Mouse (Mus musculus) fibroblast of lung, adult 2 months (primary cell): ENCODE measurements around the gene Wsb1.
"Not testable (repeated sequence)": the region's sequence is repeated elsewhere in the genome, so short reads cannot be mapped to it uniquely, and the experiment has no call there.

ENCODE experiments used
- DNase-seq: peaks from one replicate; pipeline ENCODE4 v3.0.0-alpha.2; 2011; ENCODE audit warnings: low read depth

The Wsb1 gene

GRCm38 (mm10) chr11:79264376-79264775 is 9.9 kb upstream of the Wsb1 start:
- no peak for DNase-seq

GRCm38 (mm10) chr11:79260126-79260525 is 5.7 kb upstream of the Wsb1 start:
- DNase-seq: not testable (repeated sequence)

DNA sequence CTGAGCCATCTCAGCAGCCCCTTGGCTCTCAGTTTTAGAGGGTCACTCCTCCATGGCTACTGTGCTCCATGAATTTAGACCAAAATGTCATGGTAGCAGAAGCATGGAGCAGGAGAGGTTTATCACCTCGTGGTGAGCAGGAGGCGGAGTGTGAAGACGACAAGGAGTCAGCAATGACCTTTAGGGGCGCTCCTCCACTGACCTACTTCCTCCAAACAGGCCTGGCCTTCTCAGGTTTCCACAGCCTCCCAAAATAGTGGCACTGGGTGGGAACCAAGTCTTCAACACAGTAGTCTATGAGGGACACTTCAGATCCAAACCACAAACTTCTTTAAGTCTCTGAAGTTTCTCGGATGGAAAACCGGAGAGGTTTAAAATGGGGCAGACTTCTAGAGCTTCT is 4.3 kb upstream of the Wsb1 start:
- DNase-seq: no peak

DNA sequence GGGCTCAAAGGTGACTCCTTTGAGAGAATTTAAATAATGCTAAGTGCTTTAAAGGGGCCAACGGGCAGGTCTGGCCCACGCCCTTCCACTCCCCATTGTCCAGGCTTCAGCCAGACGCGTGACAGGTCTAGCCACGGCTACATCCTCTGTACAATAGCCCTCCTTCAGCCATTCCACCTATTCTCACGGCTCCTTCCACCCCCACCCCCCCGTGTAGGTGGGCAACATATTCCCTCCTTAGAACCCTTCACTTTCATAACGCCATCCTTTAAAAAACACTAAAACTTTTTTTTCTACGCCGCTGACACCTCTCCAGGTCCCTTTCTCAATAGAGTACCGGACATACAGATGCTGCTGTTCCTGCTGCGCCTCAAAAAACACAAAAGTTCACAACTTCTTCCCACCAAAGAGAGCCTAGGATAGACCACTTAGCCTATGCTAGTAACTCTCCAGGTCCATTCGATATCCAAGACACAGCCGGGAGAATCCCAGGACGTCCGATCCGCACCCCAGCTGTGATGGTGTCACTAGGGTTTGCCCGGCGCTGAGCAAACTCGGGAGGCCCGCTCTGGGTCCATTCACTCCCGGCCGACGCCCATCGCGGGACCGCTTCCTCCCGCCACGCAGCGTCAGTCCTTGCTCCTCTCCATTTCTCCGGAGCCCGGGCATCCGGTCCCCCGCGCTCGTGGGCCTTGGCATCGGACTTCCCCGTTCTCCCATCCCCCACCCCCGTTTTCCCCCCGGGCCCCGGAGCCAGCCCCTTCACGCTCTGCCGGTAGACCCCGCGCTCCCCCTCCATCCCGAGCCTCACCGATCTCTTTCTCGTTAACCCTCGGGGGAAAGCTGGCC is 705 bp downstream of the Wsb1 start:
- DNase-seq: no peak

DNA sequence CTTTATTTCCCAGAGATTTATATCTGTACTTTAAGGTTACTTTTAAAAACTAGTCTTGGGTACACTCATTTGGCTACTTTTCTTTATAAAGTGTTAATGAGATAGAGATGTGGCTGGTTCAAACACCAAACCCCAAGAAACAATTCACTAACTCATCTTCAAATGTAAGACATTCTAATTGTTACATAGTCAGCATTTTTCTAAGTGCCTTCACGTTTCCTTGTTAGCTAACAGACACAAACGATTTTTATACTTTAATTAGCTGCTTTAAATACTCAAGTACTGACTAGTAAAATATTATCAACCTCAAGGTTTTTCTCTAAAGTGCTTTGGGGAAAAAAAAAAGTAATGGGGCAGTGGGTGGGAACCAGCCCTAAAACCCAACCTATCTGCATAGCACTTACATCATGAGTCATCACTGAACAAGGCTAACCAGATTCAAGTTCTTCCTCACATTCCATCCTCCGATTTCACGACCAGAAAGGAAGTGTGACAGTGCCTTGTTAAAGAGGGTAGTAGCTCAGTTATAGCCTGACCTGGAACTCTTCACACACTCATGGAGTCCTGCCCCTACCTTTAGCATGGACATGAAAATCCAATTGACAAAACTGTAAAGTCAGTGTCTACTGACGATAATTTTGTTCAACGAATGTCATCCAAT is 1.5 kb downstream of the Wsb1 start:
- DNase-seq: peak; percentile 42

GRCm38 (mm10) chr11:79239024-79239423 is 15.4 kb downstream of the Wsb1 start:
- DNase-seq: no peak

DNA sequence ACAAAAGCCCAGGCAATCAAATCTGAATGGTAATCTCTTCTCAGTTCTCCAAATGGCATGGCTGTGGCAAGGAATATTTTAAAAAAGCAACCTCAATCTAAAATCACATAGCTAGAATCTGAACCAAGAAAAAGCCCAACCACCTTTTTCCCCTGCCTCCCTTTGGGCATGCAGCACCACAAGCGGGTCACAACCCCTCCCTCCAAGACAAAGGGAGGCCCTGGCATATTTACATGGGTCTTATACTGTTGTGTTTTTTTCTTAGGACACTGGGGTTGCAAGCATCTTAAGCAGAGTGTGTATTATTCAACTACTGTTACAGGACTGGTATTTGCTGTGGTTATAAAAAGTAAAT is 16.1 kb downstream of the Wsb1 start:
- no peak for DNase-seq

- no peak for DNase-seq
These were observed 16.6 kb downstream of the Wsb1 start for GRCm38 (mm10) chr11:79237644-79238397.

GRCm38 (mm10) chr11:79230251-79230570 is 24.3 kb downstream of the Wsb1 start:
- DNase-seq: no peak

GRCm38 (mm10) chr11:79229561-79230250 is 24.8 kb downstream of the Wsb1 start:
- peak; percentile 70 for DNase-seq

GRCm38 (mm10) chr11:79229057-79229504 is 25.4 kb downstream of the Wsb1 start:
- DNase-seq: no peak

DNA sequence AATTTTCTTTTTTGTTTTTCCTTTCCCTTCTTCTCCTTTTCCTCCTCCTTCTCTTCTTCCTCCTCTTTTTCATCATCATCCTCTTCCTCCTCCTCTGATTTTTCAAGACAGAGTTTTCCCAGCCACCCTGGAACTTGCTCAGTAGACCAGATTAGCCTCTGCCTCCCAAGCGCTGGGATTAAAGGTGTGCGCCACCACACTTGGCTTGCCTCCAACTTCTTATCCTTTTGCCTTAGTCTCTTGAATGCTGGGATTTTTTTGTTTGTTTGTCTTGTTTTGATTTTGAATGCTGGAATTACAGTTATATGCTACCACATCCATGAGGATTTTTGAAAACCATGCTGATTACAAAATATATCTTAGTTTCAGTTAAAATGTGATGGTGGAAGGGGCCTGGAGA is 26.4 kb downstream of the Wsb1 start:
- DNase-seq: no peak

DNA sequence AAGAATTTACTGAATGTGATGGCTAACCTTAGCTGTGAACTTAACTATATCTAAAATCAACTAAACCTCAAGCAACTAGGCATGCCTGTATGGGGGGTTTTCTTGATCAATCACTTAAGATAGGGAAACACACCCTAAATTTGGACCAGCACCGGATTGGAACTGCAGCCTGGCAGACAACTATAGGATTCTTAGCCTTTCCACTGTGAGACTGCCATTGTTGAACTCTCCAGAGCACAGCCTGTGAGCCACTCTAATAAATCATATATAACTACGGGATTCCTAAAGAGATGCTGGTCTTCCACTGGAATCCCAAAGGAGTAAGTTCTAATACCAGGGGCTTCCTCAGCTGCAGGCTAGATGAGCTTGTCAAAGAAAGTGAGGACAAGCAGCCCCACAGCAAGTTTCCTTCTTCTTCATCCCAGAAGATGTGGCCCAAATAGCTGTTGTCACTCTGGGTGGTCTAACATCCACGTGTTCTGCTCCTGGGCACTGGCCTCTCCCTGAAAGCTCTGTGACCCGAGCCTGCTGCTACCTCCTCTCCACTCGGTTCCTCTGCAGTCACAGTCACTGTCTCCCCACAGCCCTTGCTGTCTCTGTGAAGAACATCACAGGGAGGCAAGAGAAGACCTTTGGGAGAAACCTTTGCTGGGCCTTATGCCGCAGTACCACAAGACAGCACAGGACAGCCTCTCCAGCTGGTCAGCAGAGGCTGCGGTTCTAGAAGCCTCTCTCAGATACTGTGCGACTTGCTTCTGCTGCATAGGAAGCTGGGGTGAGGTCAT is 28.9 kb downstream of the Wsb1 start:
- DNase-seq: no peak

DNA sequence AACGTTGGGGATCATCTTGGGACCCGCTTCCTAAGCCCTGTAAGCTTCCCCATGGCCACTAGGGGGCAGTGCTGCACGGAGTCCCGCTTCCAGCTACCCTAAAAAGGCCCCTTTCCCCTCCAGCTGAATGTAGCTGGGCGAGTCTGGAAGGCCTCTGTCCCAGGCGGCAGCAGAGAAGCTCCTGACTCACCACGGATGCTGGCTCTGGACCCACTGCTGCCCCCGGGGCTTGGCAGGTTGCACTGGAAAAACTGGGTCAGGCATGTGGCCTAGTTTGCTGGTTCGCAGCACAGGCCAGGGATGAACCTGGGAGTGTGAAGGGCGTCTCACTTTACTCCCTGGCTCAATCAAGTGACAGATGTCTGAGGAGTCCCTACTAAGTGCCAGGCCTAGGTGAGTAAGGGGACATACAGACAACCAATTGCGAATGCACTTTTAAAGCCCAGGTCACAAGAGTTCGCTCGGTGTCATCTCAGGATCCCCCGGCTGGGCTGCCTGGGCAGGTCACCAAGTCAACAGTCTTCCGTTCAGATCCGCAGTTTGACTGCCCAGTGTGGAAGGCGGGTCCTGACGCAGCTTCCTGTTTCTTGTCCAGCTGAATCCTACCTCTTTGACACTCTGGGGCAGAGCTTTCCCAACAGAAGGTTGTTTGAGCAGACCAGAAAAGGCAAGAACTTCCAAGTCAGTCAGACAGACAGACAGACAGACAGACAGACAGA is 29.8 kb downstream of the Wsb1 start:
- DNase-seq: peak; percentile 98

- no peak for DNase-seq
These were observed 31.1 kb downstream of the Wsb1 start for GRCm38 (mm10) chr11:79223420-79223819.

DNA sequence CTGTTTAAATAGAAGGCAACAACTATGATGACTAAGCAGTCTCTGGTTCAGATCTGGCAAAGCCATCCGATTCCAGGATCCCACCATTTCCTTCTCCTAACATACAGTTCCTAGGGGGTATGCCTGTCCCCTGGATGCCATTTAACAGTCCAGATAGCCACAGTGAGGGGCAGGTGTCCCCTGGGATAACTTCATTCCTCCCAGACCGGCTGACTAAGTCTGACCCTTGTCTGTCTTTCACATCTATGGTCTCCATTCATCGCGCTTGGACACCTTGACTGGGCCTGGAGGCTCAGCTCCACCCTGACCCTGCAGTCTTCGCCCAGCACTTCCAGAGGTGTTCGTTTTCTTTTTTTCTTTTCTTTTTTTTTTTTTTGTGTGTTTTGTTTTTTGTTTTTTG is 31.8 kb downstream of the Wsb1 start:
- no peak for DNase-seq

GRCm38 (mm10) chr11:79221641-79222040 is 32.8 kb downstream of the Wsb1 start:
- DNase-seq: no peak

DNA sequence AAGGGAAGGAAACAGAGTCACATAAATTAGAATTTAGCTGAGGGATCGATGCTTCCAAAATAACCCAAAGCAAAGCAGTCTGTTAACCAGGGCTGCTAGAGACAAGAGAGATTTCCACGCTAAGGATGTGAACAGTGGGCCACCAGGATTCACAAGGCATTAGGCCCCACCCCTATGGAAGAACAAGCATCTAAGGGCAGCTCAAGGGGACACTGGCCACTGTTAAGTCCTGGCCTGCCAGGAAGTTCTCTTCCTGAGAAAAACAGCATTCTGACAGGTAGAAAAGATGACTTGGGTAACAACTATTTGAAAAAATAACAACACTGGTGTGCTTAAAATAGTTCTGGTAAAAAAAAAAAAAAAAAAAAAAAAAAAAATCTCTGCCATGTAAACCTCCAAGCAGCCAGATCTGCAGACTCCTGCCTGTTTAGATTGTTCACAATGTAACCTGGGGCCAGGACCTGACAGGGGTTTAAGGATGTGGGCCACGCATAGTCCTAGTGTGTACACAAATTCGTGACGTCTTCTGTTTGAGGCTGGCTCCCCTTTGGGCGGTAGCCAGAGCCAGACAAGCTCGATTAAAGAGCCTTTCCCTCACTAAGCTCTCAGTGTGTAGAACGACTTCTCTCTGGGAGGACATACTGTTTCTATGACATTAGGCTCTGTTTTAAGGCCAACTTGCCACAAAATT is 35.4 kb downstream of the Wsb1 start:
- peak; percentile 74 for DNase-seq

GRCm38 (mm10) chr11:79218061-79218460 is 36.4 kb downstream of the Wsb1 start:
- no peak for DNase-seq

DNA sequence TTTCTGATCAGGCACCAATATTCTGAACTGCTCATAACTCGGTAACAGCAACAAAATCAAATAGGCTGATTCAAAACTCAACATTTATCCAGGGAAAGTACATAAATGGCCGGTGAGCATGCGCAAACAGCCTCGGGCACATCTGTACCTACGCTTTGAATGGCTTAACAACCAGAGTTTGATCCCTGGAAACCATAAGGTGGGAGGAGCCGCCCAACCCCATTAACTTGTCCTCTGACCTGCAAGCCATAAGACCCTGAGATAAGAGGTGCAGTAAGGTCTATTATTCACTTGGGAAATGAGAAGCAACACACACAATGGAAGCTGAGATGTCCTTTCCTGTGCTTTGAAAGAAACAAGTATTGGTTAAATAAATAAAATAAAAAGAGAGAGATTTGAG is 37.3 kb downstream of the Wsb1 start:
- no peak for DNase-seq
